Mouse (Mus musculus): ENCODE measurements around the gene Map4k1. TPM values are rescaled to one million over a fixed set of nuclear protein-coding genes. Genes with fewer than 3 reads are reported as not detected.
A peak's percentile ranks its signal among the peaks of the same experiment; 100 is the strongest.

Gene Map4k1
- polyA plus RNA-seq, 1 experiment from 2014 or later: 8.4 TPM

- H3K4me3 ChIP-seq (replicated peaks; ENCODE audit: low read length): no peak overlapping the region
- WGBS: 38% methylated on average over 5 of the region's 5 CpGs
- H3K36me3 ChIP-seq (ENCODE audit: control insufficient read depth, insufficient read depth, low read length): 0 out of 2 replicates have a peak, but pooled peaks cover 4% of the 10 kb centered on the region
- no peaks in the 10 kb centered on the region for H3K27me3 ChIP-seq (ENCODE audit: control insufficient read depth, insufficient read depth, low read length)
- H3K9ac ChIP-seq (ENCODE audit: low read length): no peak overlapping the region
- ATAC-seq (ENCODE audit: insufficient read depth, low FRiP score): peak; percentile 26; the same call in 1 of the 2 replicates
- peaks cover 77% of the 10 kb centered on the region for H3K4me1 ChIP-seq (ENCODE audit: control insufficient read depth, insufficient read depth, low read length)
- no peak overlapping the region for H3K4me2 ChIP-seq (ENCODE audit: low read depth, low read length)
- H3K27ac ChIP-seq (ENCODE audit: low read length): peak overlapping the region; percentile 84
- H3K9me3 ChIP-seq (replicated peaks; ENCODE audit: control insufficient read depth, low read length): no peaks in the 10 kb centered on the region
These were observed 38.2 kb upstream of the Map4k1 start for GRCm38 (mm10) chr7:28943451-28944180.

- Histone ChIP-seq H3K36me3 (ENCODE audit: control insufficient read depth, insufficient read depth, low read length) (0 out of 2 replicates have a peak, but pooled peaks cover 4% of the 10 kb centered on the region), H3K9ac (ENCODE audit: low read length) (peak overlapping the region; percentile 58), H3K9me3 (replicated peaks; ENCODE audit: control insufficient read depth, low read length) (no peaks in the 10 kb centered on the region), H3K4me3 (replicated peaks; ENCODE audit: low read length) (no peak overlapping the region), H3K27ac (ENCODE audit: low read length) (peak overlapping the region; percentile 93), H3K4me2 (ENCODE audit: low read depth, low read length) (peak overlapping the region; percentile 28; the same call in 1 of the 2 replicates), H3K27me3 (ENCODE audit: control insufficient read depth, insufficient read depth, low read length) (no peaks in the 10 kb centered on the region), H3K4me1 (ENCODE audit: control insufficient read depth, insufficient read depth, low read length) (peaks cover 75% of the 10 kb centered on the region)
- 45% methylated on average over 6 of the region's 6 CpGs for WGBS
- no peak for ATAC-seq (ENCODE audit: insufficient read depth, low FRiP score)
These were observed 37.0 kb upstream of the Map4k1 start for GRCm38 (mm10) chr7:28944756-28945415.

GRCm38 (mm10) chr7:28945416-28946270, 36.2 kb upstream of the Map4k1 start:
- ATAC-seq (ENCODE audit: insufficient read depth, low FRiP score): peak; percentile 79
- peak overlapping the region; percentile 28 for H3K4me2 ChIP-seq (ENCODE audit: low read depth, low read length)
- peak overlapping the region; percentile 58 for H3K9ac ChIP-seq (ENCODE audit: low read length)
- H3K4me3 ChIP-seq (replicated peaks; ENCODE audit: low read length): no peak overlapping the region
- H3K9me3 ChIP-seq (replicated peaks; ENCODE audit: control insufficient read depth, low read length): no peaks in the 10 kb centered on the region
- H3K4me1 ChIP-seq (ENCODE audit: control insufficient read depth, insufficient read depth, low read length): peaks cover 73% of the 10 kb centered on the region
- WGBS: 20% methylated on average over 10 of the region's 10 CpGs
- H3K27me3 ChIP-seq (ENCODE audit: control insufficient read depth, insufficient read depth, low read length): no peaks in the 10 kb centered on the region
- H3K27ac ChIP-seq (ENCODE audit: low read length): peak overlapping the region; percentile 93
- 0 out of 2 replicates have a peak, but pooled peaks cover 4% of the 10 kb centered on the region for H3K36me3 ChIP-seq (ENCODE audit: control insufficient read depth, insufficient read depth, low read length)

GRCm38 (mm10) chr7:28946271-28946610, 35.6 kb upstream of the Map4k1 start:
- H3K27ac ChIP-seq (ENCODE audit: low read length): peak overlapping the region; percentile 93
- H3K4me3 ChIP-seq (replicated peaks; ENCODE audit: low read length): no peak overlapping the region
- no peaks in the 10 kb centered on the region for H3K9me3 ChIP-seq (replicated peaks; ENCODE audit: control insufficient read depth, low read length)
- ATAC-seq (ENCODE audit: insufficient read depth, low FRiP score): no peak
- 0 out of 2 replicates have a peak overlapping the region, but pooled peaks have one; percentile 23 for H3K4me2 ChIP-seq (ENCODE audit: low read depth, low read length)
- H3K4me1 ChIP-seq (ENCODE audit: control insufficient read depth, insufficient read depth, low read length): peaks cover 71% of the 10 kb centered on the region
- H3K27me3 ChIP-seq (ENCODE audit: control insufficient read depth, insufficient read depth, low read length): no peaks in the 10 kb centered on the region
- 0 out of 2 replicates have a peak, but pooled peaks cover 4% of the 10 kb centered on the region for H3K36me3 ChIP-seq (ENCODE audit: control insufficient read depth, insufficient read depth, low read length)
- peak overlapping the region; percentile 58 for H3K9ac ChIP-seq (ENCODE audit: low read length)
- WGBS: 21% methylated on average over 1 of the region's 1 CpGs

- H3K9ac ChIP-seq (ENCODE audit: low read length): peak overlapping the region; percentile 48
- H3K4me2 ChIP-seq (ENCODE audit: low read depth, low read length): peak overlapping the region; percentile 3; the same call in 1 of the 2 replicates
These were observed 33.1 kb upstream of the Map4k1 start for GRCm38 (mm10) chr7:28948746-28949145.

GRCm38 (mm10) chr7:28949298-28949697, 32.6 kb upstream of the Map4k1 start:
- no peaks in the 10 kb centered on the region for H3K27me3 ChIP-seq (ENCODE audit: control insufficient read depth, insufficient read depth, low read length)
- peaks cover 84% of the 10 kb centered on the region for H3K4me1 ChIP-seq (ENCODE audit: control insufficient read depth, insufficient read depth, low read length)
- 0 out of 2 replicates have a peak, but pooled peaks cover 4% of the 10 kb centered on the region for H3K36me3 ChIP-seq (ENCODE audit: control insufficient read depth, insufficient read depth, low read length)
- no peak for ATAC-seq (ENCODE audit: insufficient read depth, low FRiP score)
- no peak overlapping the region for H3K4me3 ChIP-seq (replicated peaks; ENCODE audit: low read length)
- 66% methylated on average over 2 of the region's 2 CpGs for WGBS
- no peaks in the 10 kb centered on the region for H3K9me3 ChIP-seq (replicated peaks; ENCODE audit: control insufficient read depth, low read length)
- H3K27ac ChIP-seq (ENCODE audit: low read length): peak overlapping the region; percentile 83
- peak overlapping the region; percentile 3; the same call in 1 of the 2 replicates for H3K4me2 ChIP-seq (ENCODE audit: low read depth, low read length)
- peak overlapping the region; percentile 48; the same call in 1 of the 2 replicates for H3K9ac ChIP-seq (ENCODE audit: low read length)

More at GRCm38 (mm10) chr7:28948746-28949145, 33.1 kb upstream of the Map4k1 start:
- ATAC-seq (ENCODE audit: insufficient read depth, low FRiP score): no peak
- H3K36me3 ChIP-seq (ENCODE audit: control insufficient read depth, insufficient read depth, low read length): 0 out of 2 replicates have a peak, but pooled peaks cover 4% of the 10 kb centered on the region
- H3K27ac ChIP-seq (ENCODE audit: low read length): peak overlapping the region; percentile 83
- no peak overlapping the region for H3K4me3 ChIP-seq (replicated peaks; ENCODE audit: low read length)
- WGBS: 85% methylated on average over 7 of the region's 7 CpGs
- H3K27me3 ChIP-seq (ENCODE audit: control insufficient read depth, insufficient read depth, low read length): no peaks in the 10 kb centered on the region
- peaks cover 80% of the 10 kb centered on the region for H3K4me1 ChIP-seq (ENCODE audit: control insufficient read depth, insufficient read depth, low read length)
- H3K9me3 ChIP-seq (replicated peaks; ENCODE audit: control insufficient read depth, low read length): no peaks in the 10 kb centered on the region

- Histone ChIP-seq H3K27me3 (ENCODE audit: control insufficient read depth, insufficient read depth, low read length) (no peaks in the 10 kb centered on the region), H3K9ac (ENCODE audit: low read length) (no peak overlapping the region), H3K27ac (ENCODE audit: low read length) (peak overlapping the region; percentile 83; the same call in 1 of the 2 replicates), H3K4me1 (ENCODE audit: control insufficient read depth, insufficient read depth, low read length) (peaks cover 85% of the 10 kb centered on the region), H3K4me2 (ENCODE audit: low read depth, low read length) (no peak overlapping the region), H3K9me3 (replicated peaks; ENCODE audit: control insufficient read depth, low read length) (no peaks in the 10 kb centered on the region), H3K36me3 (ENCODE audit: control insufficient read depth, insufficient read depth, low read length) (0 out of 2 replicates have a peak, but pooled peaks cover 4% of the 10 kb centered on the region), H3K4me3 (replicated peaks; ENCODE audit: low read length) (no peak overlapping the region)
- WGBS: 83% methylated on average over 10 of the region's 10 CpGs
- ATAC-seq (ENCODE audit: insufficient read depth, low FRiP score): no peak
These were observed 31.4 kb upstream of the Map4k1 start for GRCm38 (mm10) chr7:28950346-28951037.

GRCm38 (mm10) chr7:28951764-28952163, 30.1 kb upstream of the Map4k1 start:
- Histone ChIP-seq H3K27me3 (ENCODE audit: control insufficient read depth, insufficient read depth, low read length) (no peaks in the 10 kb centered on the region), H3K27ac (ENCODE audit: low read length) (peak overlapping the region; percentile 93)

More at GRCm38 (mm10) chr7:28951764-28952163, 30.1 kb upstream of the Map4k1 start:
- Histone ChIP-seq H3K4me1 (ENCODE audit: control insufficient read depth, insufficient read depth, low read length) (peaks cover 81% of the 10 kb centered on the region), H3K4me2 (ENCODE audit: low read depth, low read length) (peak overlapping the region; percentile 9; the same call in 1 of the 2 replicates), H3K36me3 (ENCODE audit: control insufficient read depth, insufficient read depth, low read length) (0 out of 2 replicates have a peak, but pooled peaks cover 4% of the 10 kb centered on the region), H3K9ac (ENCODE audit: low read length) (peak overlapping the region; percentile 53), H3K4me3 (replicated peaks; ENCODE audit: low read length) (no peak overlapping the region), H3K9me3 (replicated peaks; ENCODE audit: control insufficient read depth, low read length) (no peaks in the 10 kb centered on the region)
- WGBS: 63% methylated on average over 2 of the region's 2 CpGs
- no peak for ATAC-seq (ENCODE audit: insufficient read depth, low FRiP score)

All from stomach, embryonic 16.5 days (tissue).